Mouse (Mus musculus) frontal cortex, postnatal 10 days (tissue): Measurements from ENCODE around the gene Hacd3.

Experiments
- DNase-seq, 2 experiments: peaks; one replicate each; pipeline ENCODE4 v3.0.0; 2022; ENCODE audit warnings: low spot score in 2 of 2, mixed read lengths in 1 of 2

Gene Hacd3

DNA sequence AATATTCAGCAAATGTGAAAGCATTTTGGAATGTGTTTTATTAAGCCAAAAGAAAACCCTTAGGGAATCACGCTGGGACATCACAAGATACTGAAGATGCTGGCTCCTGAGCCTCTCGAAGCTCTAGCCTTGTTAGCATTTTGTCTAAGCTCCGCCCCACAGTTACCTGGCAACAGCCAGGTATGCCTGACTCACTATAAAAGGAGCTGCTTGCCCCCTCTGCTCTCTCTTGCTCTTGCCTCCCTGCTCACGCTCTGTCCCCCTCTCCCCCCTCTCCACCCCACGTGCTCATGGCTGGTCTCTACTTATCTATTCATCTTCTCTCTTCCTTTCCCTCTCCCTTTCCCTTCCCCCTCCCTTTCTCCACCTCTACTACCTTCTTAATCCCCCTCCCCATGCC, 69.4 kb downstream of the Hacd3 start:
- no peak for DNase-seq

- DNase-seq, result no peak
Measured at GRCm38 (mm10) chr9:64951161-64951657, 70.3 kb downstream of the Hacd3 start, which contains the start of gene Slc24a1. Slc24a1 (minus strand) TSS chr9:64951607.

GRCm38 (mm10) chr9:64947483-64948095, 73.9 kb downstream of the Hacd3 start:
- DNase-seq, result no peak

DNA sequence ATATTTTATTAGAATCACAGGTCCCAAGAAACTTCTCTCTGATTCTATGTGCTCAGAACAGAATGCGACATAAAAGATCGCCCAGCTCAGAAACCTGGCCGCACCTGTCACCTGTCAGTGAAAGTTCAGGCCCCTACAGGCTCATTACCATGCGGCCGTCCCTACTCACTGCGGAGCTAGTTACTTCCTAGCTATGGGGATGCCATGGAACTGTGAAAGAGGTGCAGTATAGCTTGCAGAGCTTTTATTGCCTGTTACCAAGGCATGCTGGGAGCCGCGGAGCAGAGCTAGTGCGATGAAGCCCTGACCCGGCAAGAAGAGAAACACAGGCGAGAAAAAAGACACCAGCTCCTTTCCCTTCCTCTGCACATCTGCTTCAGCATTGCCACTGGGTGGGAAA, 77.5 kb downstream of the Hacd3 start:
- no peak for DNase-seq

- DNase-seq, result no peak
Measured at GRCm38 (mm10) chr9:64941650-64942049, 79.8 kb downstream of the Hacd3 start.

DNA sequence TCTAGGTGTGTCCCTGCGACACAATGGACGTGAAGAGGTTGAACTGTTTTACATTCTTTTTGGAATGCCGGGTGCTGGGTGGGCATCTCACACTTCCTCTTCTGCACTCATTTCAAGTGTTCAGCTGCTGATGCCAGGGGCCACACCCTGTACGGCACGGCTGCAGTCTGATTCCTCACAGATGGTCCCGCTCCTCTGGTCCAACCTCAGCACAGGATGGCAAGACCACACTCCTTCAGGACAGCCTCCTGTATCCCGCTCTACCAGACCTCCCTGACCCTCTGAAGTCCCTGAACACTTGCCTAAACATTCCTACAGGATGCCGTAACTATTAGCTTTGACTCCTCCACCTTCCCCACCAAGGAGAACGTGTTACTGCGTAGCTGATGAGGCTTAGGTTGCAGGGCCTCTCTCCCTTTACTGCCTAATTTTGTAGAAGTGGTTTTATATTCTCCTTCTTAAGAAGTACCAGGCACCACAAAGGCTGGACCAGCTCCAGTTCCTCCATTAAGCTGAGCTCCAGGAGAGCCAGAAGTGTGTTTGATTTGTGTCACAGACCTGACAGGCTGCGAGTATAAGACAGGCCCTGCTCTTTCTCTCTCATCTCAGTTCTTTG, 80.7 kb downstream of the Hacd3 start:
- no peak for DNase-seq

DNA sequence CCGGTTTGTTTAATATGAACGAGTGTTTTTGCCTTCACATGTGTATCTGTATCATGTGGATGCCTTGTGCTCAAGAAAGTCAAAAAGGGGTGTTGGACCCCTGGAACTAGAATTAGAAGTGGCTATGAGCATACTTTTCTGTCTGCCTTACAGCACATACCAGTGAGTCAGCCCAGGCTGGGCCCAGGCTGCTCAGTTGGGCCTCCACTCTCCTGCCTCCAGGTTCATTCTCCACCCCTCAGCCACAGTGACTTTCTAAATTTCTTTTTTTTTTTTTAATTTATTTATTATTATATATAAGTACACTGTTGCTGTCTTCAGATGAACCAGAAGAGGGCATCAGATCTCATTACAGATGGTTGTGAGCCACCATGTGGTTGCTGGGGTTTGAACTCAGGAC, 81.7 kb downstream of the Hacd3 start:
- DNase-seq, result no peak

GRCm38 (mm10) chr9:64939281-64939680, 82.2 kb downstream of the Hacd3 start:
- DNase-seq, result no peak

GRCm38 (mm10) chr9:64938535-64938934, 83.0 kb downstream of the Hacd3 start:
- no peak for DNase-seq

DNA sequence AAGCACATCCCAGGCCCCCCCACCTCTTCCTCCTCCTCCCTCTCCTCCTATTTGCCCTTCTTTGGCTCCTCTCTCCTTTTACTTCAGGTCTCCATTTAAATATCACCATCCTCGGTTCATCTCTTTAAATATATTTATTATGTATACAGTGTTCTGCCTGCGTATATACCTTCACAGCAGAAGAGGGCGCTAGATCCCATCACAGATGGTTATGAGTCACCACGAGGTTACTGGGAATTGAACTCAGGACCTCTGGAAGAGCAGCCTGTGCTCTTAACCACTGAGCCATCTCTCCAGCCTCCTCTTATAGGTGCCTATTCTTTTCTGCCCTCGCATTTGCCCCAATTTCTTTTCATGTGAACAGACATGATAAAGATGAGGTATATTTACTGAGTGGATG, 84.0 kb downstream of the Hacd3 start:
- no peak for DNase-seq
